Mouse (Mus musculus) large intestine, adult 2 months (tissue): Measurements from ENCODE around the gene Dhrs3. TPM values are rescaled to one million over a fixed set of nuclear protein-coding genes. Genes with fewer than 3 reads are reported as not detected.

Experiments
- DNase-seq: peaks from one replicate; pipeline ENCODE4 v3.0.0-alpha.2; 2012; ENCODE audit warnings: low read depth, low spot score
- WGBS: fragments of 180-500 bp; shearing (Covaris S2); methylation state at CpG from one replicate; pipeline ENCODE4 v1.1.7; 2018; 5-methylcytosine and 5-hydroxymethylcytosine counted together
- polyA plus RNA-seq: library from polyadenylated mRNA; depleted of rRNA; stranded (reverse); fragments of >200 nt; gene quantifications from 2 replicates; pipeline ENCODE4 v1.2.3, GENCODE M21; 2012; rRNA removed

Gene Dhrs3
- polyA plus RNA-seq, 1 experiment, result 64.8 TPM

- DNase-seq, result no peak
- 37% methylated on average over 3 of the region's 3 CpGs for WGBS
Measured at GRCm38 (mm10) chr4:144961696-144962095, 69.1 kb downstream of the Dhrs3 start.

- WGBS, result 76% methylated on average over 2 of the region's 2 CpGs
- no peak for DNase-seq
Measured at GRCm38 (mm10) chr4:144965255-144965654, 72.6 kb downstream of the Dhrs3 start.

- WGBS, result 82% methylated on average over 3 of the region's 3 CpGs
- DNase-seq, result no peak
Measured at GRCm38 (mm10) chr4:144968371-144968770, 75.7 kb downstream of the Dhrs3 start.

GRCm38 (mm10) chr4:144969030-144969429, 76.4 kb downstream of the Dhrs3 start:
- no peak for DNase-seq
- WGBS, result 33% methylated on average over 6 of the region's 6 CpGs

GRCm38 (mm10) chr4:144971048-144971447, 78.4 kb downstream of the Dhrs3 start:
- WGBS, result 87% methylated on average over 2 of the region's 2 CpGs
- no peak for DNase-seq

GRCm38 (mm10) chr4:144972948-144973720, 80.5 kb downstream of the Dhrs3 start:
- DNase-seq, result peak; percentile 47

GRCm38 (mm10) chr4:144974458-144974857, 81.8 kb downstream of the Dhrs3 start:
- 42% methylated on average over 3 of the region's 3 CpGs for WGBS
- DNase-seq, result no peak

More at GRCm38 (mm10) chr4:144972948-144973720, 80.5 kb downstream of the Dhrs3 start:
- 36% methylated on average over 6 of the region's 6 CpGs for WGBS

GRCm38 (mm10) chr4:144975505-144975904, 82.9 kb downstream of the Dhrs3 start:
- no peak for DNase-seq
- WGBS, result 95% methylated on average over 2 of the region's 2 CpGs

GRCm38 (mm10) chr4:144977057-144977456, 84.4 kb downstream of the Dhrs3 start:
- no peak for DNase-seq
- WGBS, result 76% methylated on average over 1 of the region's 1 CpGs

Other genes with a start within 250 kb of the Dhrs3 start
- gene Gm436, start 206.5 kb upstream of the Dhrs3 start, polyA plus RNA-seq, result not detected in 2 replicates
- not detected in 2 replicates for gene Gm13178, start 171.4 kb upstream of the Dhrs3 start, polyA plus RNA-seq
- not detected in 2 replicates for gene Gm438, start 106.2 kb upstream of the Dhrs3 start, polyA plus RNA-seq